Mouse (Mus musculus) testis, postnatal 10 days (tissue): ENCODE data around the gene Sfxn4.
"Not testable (repeated sequence)": the region's sequence is repeated elsewhere in the genome, so short reads cannot be mapped to it uniquely, and the experiment has no call there.

ENCODE experiments used
- DNase-seq: peaks from one replicate; pipeline ENCODE4 v3.0.0; 2021; ENCODE audit warnings: low spot score

Gene Sfxn4

GRCm38 (mm10) chr19:60860868-60861700 lies at the start of gene Sfxn4:
Gene Sfxn4, minus strand, starts transcription at chr19:60861479.
- peak; percentile 91 for DNase-seq

DNA sequence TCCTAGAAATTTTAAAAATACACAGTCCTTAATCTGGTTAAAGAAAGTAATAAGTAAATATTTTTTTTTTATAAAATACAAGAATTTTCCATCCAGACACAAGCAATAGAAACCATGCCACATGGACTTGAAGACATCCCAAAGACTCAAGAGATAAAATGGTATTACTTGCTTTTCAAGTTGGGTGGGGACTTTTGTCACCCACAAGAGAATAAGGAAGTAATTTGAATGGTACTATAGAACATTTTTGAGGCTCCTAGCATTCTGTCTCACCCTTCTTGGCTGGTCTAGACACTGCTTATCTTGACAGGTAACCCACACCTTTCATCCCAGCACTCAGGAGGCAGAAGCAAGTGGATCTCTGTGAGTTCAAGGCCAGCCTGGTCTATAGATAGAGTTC lies 49.0 kb upstream of the Sfxn4 start:
- DNase-seq, result no peak

GRCm38 (mm10) chr19:60905477-60905876 lies 44.2 kb upstream of the Sfxn4 start:
- no peak for DNase-seq

- no peak for DNase-seq
Measured at GRCm38 (mm10) chr19:60903971-60904370, 42.7 kb upstream of the Sfxn4 start.

DNA sequence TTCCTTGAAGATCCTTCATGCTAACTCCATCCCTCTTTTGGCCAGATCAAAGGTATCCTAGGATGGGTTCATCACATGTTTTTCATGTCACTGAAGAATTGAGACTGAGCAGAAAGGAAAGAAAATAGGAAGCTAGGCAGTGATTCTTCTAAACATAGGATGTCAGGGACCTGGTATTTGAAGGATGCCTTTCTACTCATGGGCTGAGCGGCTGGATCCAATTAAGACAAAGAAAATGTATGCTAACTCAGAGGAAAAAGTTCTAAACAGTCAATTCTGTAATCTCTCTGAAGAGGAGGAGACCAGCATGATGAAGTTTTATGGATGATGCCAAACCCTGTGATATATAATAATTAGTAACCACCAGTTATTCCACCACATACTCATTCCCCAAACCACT lies 41.9 kb upstream of the Sfxn4 start:
- DNase-seq, result no peak

- DNase-seq, result no peak
Measured at GRCm38 (mm10) chr19:60895251-60895880, 34.1 kb upstream of the Sfxn4 start.

DNA sequence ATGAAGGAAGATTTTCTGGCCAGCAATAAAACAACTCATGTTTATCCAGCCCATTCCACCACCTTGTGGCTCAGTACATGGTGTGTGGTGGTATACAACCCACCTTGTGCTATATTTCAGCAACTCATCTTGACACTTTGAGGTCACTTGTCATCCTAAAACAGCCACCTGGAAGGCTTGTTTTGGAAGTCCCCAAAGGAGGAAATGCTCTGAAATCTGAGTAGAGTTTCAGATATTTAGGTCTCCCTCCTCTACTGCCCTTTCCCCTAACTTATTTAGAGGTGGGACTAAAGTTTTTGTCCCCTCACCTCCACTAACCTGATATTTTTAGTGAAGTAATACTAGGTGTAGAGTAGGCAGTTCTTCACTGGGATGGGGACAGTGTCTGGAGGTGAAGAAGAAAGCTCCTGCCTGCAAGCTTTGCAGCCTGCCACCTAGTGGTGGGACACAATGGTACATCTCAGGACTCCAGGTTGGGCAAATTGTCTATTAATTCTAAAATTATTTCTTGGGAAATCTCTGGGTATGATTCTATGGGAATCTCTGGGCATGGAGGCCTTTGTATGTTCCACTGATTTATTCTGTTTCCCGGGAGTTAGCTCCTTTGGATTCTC lies 30.8 kb upstream of the Sfxn4 start:
- peak; percentile 82 for DNase-seq

GRCm38 (mm10) chr19:60891123-60891470 lies 29.8 kb upstream of the Sfxn4 start:
- no peak for DNase-seq

GRCm38 (mm10) chr19:60890391-60891122 lies 29.3 kb upstream of the Sfxn4 start:
- DNase-seq, result peak; percentile 62

DNA sequence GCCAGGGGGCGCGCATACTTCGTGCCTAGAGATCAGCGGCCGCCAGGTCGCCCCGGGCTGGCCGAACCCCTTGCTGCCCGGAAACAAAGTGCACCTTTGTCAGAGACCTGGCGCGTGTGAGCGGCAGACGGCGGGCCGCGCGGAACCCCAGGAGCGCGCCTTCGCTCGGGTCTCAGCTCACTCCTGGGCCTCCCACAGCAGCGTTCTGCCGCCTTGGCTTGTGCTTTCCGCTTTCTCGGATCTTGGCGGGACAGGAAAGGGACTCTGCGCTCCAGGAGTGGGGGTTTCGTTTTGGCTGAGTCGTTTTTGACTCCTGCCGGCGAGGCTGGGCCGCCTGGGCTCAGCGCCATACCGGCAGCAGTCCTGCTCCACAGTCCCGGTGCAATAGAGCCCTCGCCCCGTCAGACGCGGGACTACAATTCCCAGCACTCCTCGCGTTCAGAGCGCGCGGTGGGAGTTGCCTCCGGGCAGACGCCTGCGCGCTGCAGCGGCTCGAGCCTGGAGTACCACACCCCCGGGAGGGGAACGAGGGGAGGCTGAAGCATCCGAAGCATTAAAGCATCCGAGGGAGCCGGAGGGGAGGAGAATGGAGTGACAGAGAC lies 28.5 kb upstream of the Sfxn4 start, which contains the start of gene Grk5:
TSS of gene Grk5 (plus strand) at position 36 of the 602 bp plus-strand sequence.
- peak; percentile 97 for DNase-seq

- peak; percentile 71 for DNase-seq
Measured at GRCm38 (mm10) chr19:60889101-60889713, 27.9 kb upstream of the Sfxn4 start.

DNA sequence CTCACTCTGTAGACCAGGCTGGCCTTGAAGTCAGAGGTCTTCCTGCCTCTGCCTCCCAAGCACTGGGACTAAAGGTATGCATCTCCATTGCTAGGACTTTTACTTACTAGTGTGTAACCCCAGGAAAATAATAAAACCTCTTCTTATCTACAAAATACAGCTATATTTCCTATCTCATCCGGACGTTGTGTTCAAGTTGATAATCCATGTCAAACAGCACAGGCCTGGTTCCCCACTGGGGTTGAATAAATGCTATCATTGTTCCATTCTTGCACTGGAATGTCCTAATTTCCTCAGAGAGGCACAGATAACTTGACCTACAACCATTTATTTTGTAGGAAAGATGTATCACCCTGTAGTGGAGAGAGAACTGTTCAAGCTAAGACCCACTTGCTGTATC lies 26.4 kb upstream of the Sfxn4 start:
- no peak for DNase-seq

- peak; percentile 46 for DNase-seq
Measured at GRCm38 (mm10) chr19:60883129-60883528, 21.9 kb upstream of the Sfxn4 start.

DNA sequence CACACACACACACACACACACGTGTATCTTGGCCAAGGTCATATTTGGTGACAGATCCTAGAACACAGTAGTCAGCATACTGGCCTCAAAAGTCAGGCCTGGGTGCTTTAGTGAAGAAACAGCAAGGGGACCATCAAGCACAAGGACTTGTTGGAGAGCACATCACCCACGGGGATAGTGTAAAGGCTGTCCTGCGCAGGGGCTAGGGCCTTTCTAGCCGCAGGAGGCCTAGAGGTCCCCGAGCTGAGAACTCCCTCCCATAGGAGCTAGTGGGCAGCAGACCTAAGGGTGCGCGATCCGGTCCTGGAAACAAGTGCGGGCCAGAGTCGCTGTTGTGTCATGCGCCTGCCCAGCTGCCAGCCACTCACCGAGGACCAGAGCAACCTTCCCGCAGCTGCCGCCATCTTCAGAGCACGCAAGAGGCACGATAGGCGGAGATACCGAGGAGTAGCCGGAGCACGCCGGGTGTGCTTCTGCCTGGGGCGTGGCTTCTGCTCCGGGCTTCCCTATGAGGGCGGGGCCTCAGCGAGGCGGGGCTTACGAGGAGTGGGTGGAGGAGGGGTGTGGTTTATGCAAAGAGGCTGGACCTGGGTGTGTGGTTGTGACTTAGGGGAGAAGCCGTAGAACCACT lies 12.9 kb upstream of the Sfxn4 start, which contains the start of gene Prdx3:
TSS of gene Prdx3 (minus strand) at position 493 of the 631 bp plus-strand sequence.
- DNase-seq, result peak; percentile 98

DNA sequence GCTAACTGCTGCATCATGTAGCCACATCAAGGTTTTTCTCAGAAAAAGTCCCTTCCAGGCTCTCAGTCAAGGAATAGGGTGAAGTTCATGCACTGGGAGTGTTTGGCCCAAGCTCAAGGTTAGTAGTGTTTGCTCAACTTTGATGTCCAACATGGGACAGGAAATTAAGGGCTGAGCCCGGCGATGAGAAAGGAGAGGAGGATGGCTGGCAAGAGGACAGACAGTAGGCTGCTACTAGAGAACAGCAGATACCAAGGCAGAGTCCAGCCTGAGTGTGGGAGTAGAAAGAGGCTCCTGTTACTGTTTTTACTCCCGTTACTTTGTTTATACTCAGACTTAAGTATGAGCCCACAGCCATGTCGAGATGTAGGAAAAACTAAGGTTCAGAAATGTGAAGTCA lies 12.2 kb upstream of the Sfxn4 start:
- DNase-seq, result peak; percentile 67

DNA sequence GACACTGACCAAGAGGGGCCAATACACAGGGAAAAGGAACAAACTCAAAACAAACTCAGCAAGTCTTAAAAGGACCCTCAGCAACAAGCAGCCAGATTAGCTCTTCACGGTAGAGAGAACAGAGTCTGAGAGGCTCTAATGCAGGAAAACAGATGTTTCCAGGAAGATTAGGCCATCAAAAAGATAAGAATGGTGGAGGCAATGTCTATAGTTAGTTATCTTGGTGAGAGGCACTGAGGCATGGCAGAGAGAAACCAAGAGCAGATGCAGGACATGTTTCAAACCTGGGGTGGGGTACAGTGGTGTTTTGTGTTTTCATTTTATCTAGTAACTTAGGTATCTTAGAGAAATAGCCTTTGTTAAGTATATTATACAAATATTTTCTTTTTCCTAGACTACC lies 11.0 kb upstream of the Sfxn4 start:
- DNase-seq, result no peak

DNA sequence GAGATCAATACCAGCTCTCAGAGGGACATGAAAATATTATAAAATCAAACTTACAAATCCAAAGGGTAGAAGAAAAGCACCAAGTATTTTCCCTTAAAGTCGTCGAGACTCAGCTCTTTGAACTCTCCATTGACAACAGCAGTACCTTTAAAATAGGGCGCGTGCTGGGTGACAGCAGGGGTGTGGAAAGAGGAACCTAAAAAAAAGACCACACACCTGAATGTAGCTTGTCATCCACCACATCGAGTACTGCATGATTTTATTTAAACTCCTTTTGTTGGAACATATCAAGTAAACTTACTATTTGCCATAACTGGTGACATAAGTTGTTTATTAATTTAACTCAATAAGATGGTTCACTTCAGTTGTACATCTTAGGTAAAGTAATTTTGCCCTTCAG lies 10.1 kb upstream of the Sfxn4 start:
- no peak for DNase-seq

- no peak for DNase-seq
Measured at GRCm38 (mm10) chr19:60870489-60870888, 9.2 kb upstream of the Sfxn4 start.

- not testable (repeated sequence) for DNase-seq
Measured at GRCm38 (mm10) chr19:60866169-60866568, 4.9 kb upstream of the Sfxn4 start.

DNA sequence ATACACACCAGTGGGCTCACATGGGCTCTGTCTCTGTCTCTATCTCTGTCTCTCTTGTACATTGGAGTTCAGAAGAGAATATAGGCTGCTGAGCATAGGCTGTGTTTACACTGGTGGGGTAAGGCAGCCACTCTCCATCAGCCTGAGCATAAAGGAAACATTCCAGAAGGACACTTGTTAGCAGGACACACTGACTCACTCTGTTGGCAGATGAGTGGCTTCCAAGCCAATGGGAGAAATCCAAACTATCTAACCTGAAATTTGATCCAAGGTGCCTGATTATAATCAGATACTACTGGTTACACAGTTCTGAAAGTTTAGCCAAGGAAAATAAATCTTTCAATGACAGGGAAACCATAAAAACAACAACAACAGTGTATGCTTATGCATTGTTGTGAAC lies 15.5 kb downstream of the Sfxn4 start:
- DNase-seq, result no peak

DNA sequence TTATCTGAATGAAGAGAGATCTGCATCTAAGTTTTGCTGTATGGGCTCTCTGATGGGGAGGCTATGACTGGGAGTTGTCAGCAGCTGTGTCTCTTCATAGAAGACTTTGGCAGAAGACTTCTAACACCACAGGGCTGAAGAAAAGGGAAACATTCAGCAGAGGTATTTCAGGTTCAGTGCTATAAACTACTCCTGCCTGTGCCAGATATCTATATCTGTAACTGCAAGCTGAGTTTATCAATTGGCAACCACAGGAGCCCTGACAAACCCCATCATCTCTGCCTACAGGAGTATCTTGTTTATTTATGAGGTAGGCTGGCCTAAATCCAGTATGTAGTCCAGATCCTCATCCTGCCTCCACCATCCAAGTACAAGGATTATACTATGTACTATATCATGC lies 18.0 kb downstream of the Sfxn4 start:
- DNase-seq, result no peak
